Mouse (Mus musculus) ES-E14 (cell line): ENCODE measurements at regions not wholly inside any gene's neighbourhood (a gene's known extent, or its start where the extent isn't known, plus 50 kb on each side); places are given as distances from the start of the nearest gene placed in this dataset.

Experiments used
- CHD2 ChIP-seq: IDR thresholded peaks from 2 replicates; pipeline ENCODE4 v1.6.1; 2014; ENCODE audit warnings: mild to moderate bottlenecking, low read depth, low read length, inconsistent platforms
- HCFC1 ChIP-seq: IDR thresholded peaks from 2 replicates; pipeline ENCODE4 v1.6.1; 2012; ENCODE audit warnings: low read length, inconsistent platforms, borderline replicate concordance; ENCODE audit not compliant: insufficient read depth
- MAFK ChIP-seq: IDR thresholded peaks from 2 replicates; pipeline ENCODE4 v1.6.1; 2014; ENCODE audit warnings: mild to moderate bottlenecking, low read depth, low read length, inconsistent platforms; ENCODE audit not compliant: insufficient read depth
- ZC3H11A ChIP-seq: IDR thresholded peaks from 2 replicates; pipeline ENCODE4 v1.6.1; 2012; ENCODE audit warnings: low read depth, mild to moderate bottlenecking, inconsistent platforms, low read length, borderline replicate concordance

- TF ChIP-seq MAFK: no peak
- no peak for TF ChIP-seq ZC3H11A
- no peak for TF ChIP-seq HCFC1
- TF ChIP-seq CHD2: no peak
Measured at GRCm38 (mm10) chr10:19472949-19473535, 116.7 kb downstream of the Olig3 start.
